Mouse (Mus musculus): ENCODE data around the gene Gramd2.
A peak's percentile ranks its signal among the peaks of the same experiment; 100 is the strongest.

Gene Gramd2

DNA sequence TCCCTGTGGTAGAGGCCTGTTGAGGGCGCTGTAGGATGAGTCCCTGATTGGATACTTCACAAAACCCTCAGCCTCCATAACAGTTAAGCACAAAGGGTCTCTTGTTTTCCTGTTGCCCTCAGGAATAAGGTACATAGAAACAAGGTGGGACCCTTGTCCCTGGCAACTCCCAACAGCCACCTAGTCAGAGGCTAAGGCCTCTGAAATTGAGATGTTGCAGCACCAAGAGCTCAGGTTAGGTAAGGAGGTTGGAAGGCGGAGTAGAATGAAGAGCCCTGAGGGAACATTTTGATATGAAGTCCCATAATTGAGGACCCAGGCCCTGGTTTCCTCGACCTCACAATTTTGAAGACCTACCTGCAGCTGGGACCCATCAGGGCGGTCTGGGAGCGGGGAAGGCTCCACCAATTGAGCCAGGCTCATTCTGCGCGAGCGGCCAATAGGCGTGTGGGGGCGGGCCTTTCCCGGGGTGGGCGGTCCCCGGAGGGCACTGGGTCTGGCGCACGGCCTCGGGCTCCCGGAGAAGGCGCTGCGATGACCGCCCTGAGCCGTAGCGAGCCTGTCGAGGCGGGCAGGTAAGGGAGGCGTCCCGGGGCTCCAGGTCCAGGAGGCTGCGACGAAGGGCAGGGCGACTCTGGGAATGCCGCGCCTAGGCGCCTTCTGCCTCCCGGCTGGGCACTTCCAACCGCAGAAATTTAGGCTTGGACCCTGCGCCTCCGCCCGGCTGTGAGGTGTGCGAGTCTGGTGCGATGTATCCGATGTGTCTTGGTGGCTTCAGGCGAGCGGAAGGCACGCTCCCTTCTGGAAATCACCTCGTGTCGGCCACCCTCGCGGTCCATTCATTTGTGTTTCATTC lies at the start of gene Gramd2:
Gene Gramd2, plus strand, starts transcription at position 467 of the 856 bp plus-strand sequence.
- DNase-seq (ENCODE audit: extremely low spot score, low read depth, low spot score) = peak; percentile 56

DNA sequence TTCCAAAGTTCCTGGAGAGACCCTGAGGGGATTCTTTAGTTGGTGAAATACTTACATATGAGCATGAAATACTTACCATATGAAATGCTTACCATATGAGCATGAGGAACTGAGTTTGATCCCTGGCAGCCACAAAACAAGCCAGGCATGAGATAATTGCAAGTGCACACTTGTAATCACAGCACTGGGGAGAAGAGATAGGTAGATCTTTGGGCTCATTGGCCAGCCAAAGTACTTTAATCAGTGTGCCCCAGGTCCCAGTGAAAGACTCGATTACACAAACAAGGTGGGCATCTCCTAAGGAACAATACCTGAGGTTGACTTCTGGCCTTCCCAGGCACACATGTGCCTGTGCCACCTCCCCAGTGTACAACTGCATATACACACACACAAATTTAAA lies 41.6 kb upstream of the Gramd2 start:
- no peak for DNase-seq (ENCODE audit: extremely low spot score, low read depth, low spot score)

DNA sequence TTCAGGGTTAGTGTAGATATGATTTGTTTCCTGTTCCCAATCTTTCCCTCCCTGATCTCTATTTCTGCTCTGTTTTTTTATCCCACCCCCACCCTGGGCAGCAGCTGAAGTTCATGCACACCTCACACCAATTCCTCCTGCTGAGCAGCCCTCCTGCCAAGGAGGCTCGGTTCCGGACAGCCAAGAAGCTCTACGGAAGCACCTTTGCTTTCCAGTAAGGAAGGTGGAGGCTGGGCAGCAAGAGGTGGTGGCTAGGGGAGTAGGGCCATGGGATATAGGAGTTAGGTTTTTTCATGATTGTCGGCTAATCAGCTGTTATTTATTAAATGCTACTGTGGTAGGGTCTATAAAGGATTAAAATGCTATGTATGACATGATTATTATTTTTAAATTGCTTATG lies 40.0 kb upstream of the Gramd2 start:
- no peak for DNase-seq (ENCODE audit: extremely low spot score, low read depth, low spot score)

DNA sequence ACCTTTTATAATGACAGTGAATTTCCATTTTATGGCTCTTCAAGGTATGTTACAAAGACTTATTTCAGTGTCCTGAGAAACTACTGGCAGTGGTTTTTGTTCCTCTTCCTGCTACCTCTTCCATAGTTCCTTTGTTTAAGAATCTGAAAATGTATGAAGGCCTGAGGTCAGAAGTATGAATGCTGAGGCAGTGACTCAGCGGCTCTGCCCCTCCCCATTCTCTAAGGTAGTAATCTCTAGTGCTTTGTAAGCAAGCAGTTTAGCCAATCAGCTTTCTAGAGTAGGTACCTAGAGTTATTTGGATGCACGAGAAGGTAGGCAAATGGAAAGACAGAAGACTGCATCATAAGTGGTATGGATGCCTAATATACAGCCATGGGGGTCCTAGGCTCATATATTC lies 38.6 kb upstream of the Gramd2 start:
- no peak for DNase-seq (ENCODE audit: extremely low spot score, low read depth, low spot score)

DNA sequence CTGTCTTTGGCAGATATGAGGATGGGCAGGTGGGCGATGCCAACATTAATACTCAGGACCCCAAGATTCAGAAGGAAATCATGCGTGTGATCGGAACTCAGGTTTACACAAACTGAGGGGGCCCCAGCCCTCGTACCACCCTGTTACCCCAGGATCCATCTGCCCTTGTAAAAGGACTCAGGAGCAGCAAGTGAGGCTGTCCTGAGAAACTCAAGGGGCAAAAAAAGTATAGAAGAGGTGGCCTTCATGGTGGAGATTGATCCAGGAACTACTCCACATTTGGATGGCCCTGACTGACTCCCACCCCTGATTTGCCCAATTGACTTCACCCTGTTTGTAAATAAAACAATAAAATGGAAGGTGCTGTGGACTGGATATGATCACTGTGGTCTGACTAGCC lies 30.0 kb upstream of the Gramd2 start:
- no peak for DNase-seq (ENCODE audit: extremely low spot score, low read depth, low spot score)

DNA sequence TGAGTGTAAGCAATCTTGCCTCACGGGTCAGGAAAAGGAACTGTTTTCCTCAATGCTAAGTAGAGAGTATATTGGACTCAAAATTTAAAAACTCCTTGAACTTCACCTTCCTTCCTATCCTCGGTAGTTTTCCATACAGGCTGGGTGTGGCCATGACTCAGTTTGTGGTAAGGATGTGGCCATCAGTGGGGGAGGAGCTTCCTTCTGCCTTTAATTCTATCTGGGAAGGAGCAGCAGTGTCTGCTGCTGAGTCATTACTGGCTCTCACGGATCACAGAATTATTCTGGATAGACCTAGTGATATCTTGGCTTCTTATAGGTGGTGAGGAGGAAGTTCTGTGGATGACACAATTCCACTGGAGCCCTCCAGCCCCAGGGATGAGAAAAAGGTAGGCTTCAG lies 26.6 kb upstream of the Gramd2 start:
- no peak for DNase-seq (ENCODE audit: extremely low spot score, low read depth, low spot score)

DNA sequence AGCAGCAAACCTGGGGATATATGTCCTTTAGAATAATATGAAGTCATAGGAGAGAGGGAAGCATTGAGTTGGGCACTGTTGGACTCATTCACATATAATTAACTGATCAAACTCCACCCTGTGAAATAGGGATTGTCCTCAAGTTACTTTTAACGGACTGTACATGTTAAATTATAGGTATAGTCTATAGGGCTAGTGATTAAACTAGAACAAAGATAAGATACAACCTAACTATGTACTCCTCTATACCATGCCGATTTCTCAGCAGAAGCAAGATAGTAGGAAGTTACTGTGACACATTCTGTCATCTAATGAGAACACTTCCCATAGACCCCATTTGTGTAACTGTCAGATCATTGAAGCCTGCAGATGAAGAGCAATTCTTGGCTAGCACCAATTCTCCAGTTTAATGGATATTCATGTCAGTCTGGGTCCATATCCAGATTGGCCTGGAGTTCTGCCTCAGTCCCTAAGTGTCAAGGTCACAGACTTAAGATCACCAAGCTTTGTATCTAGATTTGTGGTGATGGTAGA lies 25.4 kb upstream of the Gramd2 start:
- DNase-seq (ENCODE audit: extremely low spot score, low read depth, low spot score) = no peak

DNA sequence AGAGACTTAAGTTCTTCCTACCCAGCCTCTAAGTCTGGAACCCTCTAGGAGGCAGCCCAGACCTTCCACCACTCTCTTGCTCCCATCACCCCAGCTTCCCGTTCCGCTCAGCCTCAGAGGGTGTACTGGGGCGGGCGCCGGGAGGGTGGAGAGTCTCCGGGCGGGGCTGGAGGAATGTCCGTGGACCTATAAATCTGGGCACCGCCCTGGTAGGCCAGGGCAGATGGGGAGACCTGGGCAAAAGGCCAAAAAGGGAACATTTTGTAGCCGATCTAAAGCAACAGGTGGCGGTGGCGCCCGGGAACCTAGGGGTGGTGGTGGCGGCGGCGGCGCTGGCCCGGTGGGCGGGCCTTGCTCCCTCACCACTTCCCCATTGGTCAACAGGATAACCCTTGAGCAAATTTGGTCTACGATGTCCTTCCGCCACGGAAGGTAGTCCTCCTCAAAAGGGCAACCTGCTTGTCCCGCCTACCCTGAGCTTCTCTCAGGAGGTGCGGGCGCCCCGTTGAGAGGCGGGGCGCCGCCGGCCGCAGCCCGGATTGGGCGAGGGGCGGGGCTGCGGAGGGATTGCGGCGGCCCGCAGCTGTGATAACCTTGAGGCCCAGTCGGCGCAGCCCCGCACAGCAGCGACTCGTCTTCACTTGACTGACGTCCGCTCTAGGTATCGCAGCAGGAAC lies 23.8 kb upstream of the Gramd2 start, which contains the start of gene Pkm:
Gene Pkm, plus strand, starts transcription at position 411 of the 677 bp plus-strand sequence.
- DNase-seq (ENCODE audit: extremely low spot score, low read depth, low spot score) = peak; percentile 100

DNA sequence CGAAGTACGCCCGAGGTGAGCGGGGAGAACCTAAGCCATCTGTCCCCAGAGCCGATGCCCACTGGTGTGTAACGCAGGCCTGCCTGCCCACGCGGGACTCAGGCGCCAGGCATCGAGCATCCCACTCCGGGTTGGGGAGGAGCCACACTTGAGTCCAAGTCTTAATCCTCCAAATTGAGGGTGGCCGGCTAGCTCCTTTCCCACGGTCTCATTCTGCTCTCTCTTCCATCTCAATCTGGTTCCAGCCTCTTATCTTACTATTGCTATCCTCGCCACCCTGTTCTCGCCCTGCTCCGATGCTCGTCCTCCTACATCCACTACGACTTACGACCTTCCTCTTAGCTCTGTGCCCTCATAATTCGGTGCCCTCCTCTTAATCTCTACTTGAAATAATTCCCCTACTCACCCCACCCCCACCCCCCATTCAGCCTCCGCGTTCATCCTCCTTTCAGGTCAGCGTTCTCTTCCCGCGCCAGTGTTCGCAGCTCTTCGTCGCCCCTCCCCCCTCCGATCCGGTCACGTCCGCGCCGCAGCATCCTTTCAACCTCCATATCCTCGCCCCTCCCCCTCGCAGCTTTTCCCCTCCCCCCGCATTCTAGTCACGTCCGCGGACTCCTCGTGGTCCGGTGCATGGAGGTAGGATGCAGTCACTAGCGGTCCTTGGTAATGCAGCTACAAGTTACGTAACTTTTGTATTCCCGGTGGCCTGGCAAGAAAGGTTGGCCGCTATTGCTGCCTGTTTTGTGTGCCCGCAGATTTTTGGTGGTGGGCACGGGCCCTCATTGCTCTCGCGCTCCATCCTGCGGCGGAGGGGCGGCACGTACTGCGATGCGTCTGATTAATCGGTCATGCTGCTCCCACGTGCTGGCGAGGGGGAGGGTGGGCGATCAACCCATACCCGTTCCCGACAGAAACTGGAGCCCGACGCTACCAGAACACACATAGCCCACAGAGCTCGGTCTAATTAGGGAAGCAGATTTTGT lies 23.0 kb upstream of the Gramd2 start:
- DNase-seq (ENCODE audit: extremely low spot score, low read depth, low spot score) = peak; percentile 62

DNA sequence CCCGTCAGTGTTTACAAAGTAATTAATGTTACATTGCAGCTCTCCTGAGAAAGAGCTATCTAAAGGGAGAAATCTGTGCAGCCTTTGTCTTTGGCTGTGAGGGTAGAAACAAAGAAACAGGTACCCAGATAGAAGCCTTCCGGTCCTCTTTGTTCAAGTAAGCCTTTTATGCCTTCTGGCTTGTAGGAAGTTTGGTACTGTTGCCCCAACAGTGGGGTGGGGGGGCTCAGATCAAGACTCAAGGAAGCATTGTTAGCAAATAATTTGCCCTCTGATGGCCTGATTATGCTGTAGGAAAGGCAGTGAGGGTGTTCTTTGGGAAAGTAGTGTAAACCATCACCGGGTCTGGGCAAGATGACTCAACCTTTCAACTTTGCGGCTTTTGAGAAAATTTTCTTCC lies 21.8 kb upstream of the Gramd2 start:
- DNase-seq (ENCODE audit: extremely low spot score, low read depth, low spot score) = no peak

DNA sequence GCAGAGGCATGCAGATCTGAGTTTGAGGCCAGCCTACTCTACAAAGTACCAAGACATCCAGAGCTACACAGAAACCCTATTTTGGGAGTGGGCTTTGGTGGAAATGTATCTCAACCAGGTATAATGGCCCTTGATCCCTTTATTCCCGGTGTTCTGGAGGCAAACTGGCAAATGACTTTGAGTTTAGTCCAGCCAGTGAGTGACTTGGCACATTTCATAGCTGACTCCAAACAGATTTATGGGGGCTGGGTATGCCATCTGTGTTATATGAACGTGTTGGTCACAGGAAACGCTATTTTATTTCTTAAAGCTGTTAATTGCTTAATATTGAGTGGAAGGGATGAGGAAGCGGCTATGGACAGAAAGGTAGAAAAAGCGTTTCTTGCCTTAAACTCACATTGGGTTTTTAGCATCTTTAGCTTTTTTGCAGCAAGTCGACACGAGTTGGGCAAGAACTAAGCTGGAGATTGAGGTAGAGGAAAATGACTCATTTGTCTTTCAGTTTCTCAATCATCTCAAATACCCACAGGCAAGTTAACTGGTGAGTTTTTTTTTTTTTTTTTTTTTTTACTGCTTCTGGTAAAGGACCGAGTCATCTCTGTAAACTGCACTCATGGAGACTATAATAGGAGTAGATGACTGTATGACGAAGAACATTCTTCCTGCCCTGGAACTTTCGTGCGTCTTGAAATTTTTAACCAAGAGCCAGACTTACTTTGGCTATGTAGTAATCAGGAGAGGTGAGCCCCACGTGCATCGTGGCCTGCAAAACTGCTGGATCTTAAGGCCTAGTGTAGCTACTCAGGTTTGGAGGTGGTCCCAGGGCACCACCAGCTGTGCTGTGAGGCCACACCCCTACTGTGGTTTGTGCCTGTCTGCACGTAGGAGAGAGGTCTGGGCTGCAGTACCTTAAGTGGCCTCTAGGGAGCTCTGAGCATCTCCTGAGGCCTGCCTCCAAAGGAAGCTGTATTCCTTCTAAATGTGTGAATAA lies 20.6 kb upstream of the Gramd2 start:
- DNase-seq (ENCODE audit: extremely low spot score, low read depth, low spot score) = peak; percentile 96

DNA sequence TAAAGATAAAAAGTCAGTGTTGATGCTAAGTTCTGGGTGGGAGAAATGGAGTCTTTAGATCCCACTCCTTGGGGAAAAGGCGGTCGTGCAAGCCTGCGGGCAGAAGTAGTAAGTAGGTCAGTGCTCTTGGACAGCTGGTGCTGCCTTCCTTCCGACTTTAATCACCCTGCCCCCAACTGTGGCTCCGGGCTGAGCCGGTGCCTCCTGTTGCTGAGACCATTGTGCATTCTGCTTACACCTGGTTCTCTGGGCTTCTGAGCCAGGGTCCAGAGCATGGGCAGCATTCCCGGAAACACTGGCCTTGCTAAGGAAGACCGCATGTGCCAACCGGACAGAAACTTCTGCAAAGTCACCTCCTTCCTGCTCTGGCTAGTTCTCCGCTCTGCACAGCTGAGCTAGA lies 19.5 kb upstream of the Gramd2 start:
- no peak for DNase-seq (ENCODE audit: extremely low spot score, low read depth, low spot score)

DNA sequence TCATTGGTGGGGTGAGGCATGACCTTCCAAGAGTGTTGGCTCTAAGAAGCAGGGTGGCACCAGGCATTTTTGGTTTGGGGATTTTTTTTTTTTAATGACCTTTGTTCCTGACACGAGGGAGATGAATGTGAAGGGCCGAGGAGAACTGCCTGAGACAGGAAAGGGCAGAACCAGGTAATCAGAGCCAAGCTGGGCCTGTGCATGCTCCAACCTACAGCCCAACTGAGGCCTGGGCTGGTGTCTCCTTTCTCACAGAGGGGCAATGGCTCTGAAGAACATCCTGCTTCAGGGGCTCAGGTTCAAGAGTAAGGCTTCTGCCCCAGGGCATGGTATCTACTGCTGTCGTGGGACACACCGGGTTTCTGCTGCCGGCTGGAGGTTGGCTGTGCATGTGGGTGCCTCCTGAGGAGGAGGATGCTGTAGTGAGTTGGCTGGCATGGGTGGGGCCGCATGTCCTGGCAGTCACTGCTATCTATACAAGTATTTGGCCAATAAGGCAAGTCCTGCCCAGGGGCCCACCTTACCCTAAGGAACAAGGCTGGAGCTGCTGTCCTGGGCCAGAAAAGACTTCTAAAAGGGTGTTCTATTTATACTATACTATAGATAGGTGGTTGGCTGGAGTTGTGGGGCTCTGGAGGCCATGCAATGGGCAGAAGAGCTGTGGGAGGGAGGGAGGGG lies 18.5 kb upstream of the Gramd2 start:
- no peak for DNase-seq (ENCODE audit: extremely low spot score, low read depth, low spot score)

DNA sequence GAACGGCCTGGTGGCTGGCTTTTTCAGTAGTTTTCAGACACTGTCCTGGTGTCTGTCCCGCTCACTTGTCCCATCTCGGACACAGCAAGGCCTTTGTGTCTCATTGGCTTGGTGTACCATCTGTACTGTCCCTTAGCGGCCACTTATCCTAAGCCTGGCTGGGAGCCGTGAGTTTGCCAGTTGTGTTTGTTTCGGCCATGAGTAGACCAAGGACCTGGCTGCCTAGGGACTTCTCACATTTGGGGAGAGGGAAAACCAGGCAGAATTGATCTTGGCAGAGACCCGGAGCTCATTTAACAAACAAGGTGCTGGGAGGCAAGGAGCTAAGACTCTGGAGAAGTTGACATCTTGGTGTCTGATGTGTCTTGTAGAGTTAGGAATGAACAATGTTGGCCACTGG lies 16.7 kb upstream of the Gramd2 start:
- no peak for DNase-seq (ENCODE audit: extremely low spot score, low read depth, low spot score)

DNA sequence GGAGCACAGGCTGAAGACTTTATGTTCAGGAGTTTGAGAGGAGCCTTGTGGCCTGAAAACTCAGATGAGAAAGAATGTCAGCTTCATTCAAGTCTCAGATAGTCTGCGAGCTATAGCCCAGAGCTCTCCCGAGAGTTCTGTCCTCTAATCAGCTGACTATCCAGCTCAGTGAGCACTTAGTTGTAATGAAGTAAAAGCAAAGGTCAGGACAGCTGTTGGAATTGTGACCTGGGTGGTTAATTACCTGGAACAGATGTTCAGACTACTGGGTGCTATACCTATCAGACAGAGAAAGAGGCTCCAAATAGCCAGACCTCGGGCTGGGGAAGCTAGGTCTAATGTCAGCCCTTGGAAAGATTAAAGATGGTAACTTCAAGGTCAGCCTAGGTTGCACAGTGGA lies 16.0 kb upstream of the Gramd2 start:
- no peak for DNase-seq (ENCODE audit: extremely low spot score, low read depth, low spot score)

DNA sequence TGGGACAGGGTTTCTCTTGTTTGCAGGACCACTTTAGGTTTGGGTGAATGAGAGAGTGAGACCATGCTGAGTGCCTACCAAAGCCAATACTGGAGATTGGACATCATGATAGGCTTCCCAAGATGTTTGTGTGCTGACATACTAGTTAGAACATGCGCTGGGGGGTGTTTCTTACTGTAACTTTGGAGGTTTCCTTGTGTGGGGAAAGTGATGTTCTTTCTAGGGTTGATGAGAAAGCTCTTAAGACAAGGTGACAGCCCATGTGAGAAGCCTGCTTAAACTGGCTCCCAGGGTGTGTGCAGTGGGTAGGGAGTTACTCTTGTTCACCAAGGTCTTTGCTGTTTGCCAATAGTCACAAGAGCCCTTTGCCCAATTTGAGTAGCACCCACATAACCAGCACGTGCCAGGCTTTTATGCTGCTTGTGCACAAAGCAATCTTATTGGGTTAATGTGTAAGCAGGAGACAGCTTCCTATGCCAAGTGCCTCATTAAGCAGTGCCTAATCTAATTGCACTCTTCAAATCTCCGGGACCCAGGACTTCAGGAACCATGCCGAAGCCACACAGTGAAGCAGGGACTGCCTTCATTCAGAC lies 15.2 kb upstream of the Gramd2 start:
- DNase-seq (ENCODE audit: extremely low spot score, low read depth, low spot score) = no peak

DNA sequence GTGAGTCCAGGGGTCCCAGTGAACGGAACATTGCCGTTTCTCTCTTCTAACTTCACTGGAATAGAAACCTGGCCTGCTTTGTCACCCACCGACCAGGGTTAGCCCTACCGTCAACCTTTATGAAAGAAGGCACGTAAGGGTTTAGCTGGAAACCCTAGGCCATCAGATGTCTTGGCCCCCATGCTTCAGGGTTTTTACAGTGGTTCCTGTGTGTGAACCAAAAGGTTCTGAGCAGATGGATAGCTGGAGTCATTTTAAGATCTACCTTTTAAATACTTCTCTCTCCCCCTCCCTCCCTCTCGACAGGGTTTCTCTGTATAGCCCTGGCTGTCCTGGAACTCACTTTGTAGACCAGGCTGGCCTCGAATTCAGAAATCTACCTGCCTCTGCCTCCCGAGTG lies 13.9 kb upstream of the Gramd2 start:
- DNase-seq (ENCODE audit: extremely low spot score, low read depth, low spot score) = no peak

DNA sequence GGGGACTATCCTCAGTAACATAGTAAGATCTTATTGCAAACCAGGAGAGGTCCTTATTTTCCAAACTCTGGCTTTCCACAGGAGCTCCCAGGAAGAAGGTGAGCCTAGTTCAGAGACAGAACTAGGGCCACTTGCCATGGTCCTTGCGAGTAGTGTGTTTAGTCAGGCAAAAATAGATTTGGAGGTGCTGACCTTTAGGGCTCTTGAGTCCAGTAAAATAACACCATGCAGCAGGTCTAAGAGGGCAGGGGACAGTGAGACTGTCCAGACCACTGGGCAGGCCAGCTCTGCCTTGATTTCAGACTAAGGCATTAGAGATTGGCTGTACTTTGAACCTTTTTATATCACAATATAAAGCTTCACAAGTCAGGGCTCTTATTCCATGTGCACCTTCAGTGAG lies 13.1 kb upstream of the Gramd2 start:
- DNase-seq (ENCODE audit: extremely low spot score, low read depth, low spot score) = no peak

DNA sequence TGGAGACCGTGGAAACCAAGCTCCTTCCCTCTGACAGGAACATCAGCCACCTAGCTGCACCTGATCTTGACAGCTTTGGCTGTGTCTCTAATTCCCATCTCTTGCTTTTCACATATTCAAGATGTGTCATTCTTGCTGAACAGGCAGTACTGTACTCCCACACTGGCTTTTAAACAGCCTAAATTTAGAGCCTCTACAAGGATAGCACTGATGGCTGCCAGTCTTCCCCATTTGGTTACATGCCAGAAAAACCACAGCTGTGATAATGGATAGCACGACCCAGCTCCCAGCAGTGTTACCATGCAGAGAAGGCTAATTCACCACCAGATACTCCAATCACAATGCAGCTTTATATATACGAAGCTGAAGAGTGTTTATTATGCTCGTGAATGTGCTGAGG lies 12.7 kb upstream of the Gramd2 start:
- DNase-seq (ENCODE audit: extremely low spot score, low read depth, low spot score) = no peak

All from hindlimb bud, embryonic 11.5 days (tissue).